Comparison of ENCODE assay signal across 9 mouse cellular contexts in the genomic region with DNA sequence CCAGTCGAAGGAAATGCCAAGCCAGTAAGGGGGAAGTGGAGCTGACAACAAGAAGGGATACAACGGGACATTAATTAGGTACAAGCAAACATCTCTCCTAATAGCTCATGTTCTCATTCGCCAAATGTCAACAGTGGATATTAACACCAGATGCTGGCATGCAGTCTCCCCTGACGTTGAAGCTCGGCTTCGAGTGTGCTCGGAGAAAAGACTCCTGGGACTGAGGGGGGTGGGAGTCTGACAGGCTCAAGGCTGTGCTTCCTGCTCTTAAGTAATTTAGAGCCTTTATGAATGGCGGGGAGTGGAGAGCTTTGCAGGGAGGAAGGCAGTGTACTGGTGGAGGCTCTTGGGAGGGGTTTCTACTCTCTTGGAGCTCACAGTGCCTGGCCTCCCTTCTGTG.
DNase-seq lines count a peak whose midpoint lies in the region; ATAC-seq and TF ChIP-seq lines count a peak whose summit lies in the region.
"Had no signal": no experiment of that assay in that cellular context is flagged by ENCODE, and none has a peak within 500 bp of the region (broad histone marks: within the 10 kb centered on the region; RNA-seq: fewer than 3 reads in every experiment).

No protein-coding gene starts in this region.

- ATAC-seq in liver, embryonic 12.5 days: no peak

- peak; percentile 2 for DNase-seq in liver, adult 2 months (ENCODE audit: extremely low read depth, low read depth, low spot score)
- peak; percentile 21 for DNase-seq in gastrocnemius, postnatal 10 days
- peak; percentile 86 for DNase-seq in hindlimb bud, embryonic 11.5 days (ENCODE audit: extremely low spot score, low read depth, low spot score)
- DNase-seq in lung, postnatal 4 days: peak; percentile 55 to 77
- no peak for DNase-seq in thymus, postnatal 25 days
- no peak for DNase-seq in thymus, postnatal 4 days
- DNase-seq in spleen, postnatal 10 days (ENCODE audit: low spot score in 2 of 2): no peak

- no peaks in the 10 kb centered on the region for H3K9me3 ChIP-seq in liver, embryonic 12.5 days (replicated peaks)
- H3K9me3 ChIP-seq: stomach, embryonic 15.5 days had no signal

- 58% methylated on average over 8 of the region's 8 CpGs for WGBS in liver, adult 2 months
- 46% methylated on average over 8 of the region's 8 CpGs for WGBS in liver, embryonic 12.5 days (ENCODE audit: insufficient replicate concordance)

- H3K4me2 ChIP-seq in liver, embryonic 12.5 days: no peak overlapping the region
- H3K4me2 ChIP-seq: stomach, embryonic 15.5 days had no signal

- no peak overlapping the region for H3K9ac ChIP-seq in liver, adult 2 months (ENCODE audit: low read depth, low read length)
- H3K9ac ChIP-seq in liver, embryonic 12.5 days: no peak overlapping the region
- H3K9ac ChIP-seq: stomach, embryonic 15.5 days had no signal

- no peaks in the 10 kb centered on the region for H3K79me2 ChIP-seq in liver, adult 2 months (ENCODE audit: control insufficient read depth, insufficient read depth, low read length)

- H3K4me1 ChIP-seq in liver, adult 2 months (ENCODE audit: control insufficient read depth, insufficient read depth, low read length): no peaks in the 10 kb centered on the region
- no peaks in the 10 kb centered on the region for H3K4me1 ChIP-seq in liver, embryonic 12.5 days

- H3K27ac ChIP-seq in liver, adult 2 months (replicated peaks; ENCODE audit: insufficient read depth, low read depth, low read length): no peak overlapping the region
- no peak overlapping the region for H3K27ac ChIP-seq in liver, embryonic 12.5 days
- H3K27ac ChIP-seq: stomach, embryonic 15.5 days had no signal

- H3K4me3 ChIP-seq in liver, adult 2 months (ENCODE audit: insufficient read depth, low read depth, low read length): no peak overlapping the region
- no peak overlapping the region for H3K4me3 ChIP-seq in liver, embryonic 12.5 days
- H3K4me3 ChIP-seq: stomach, embryonic 15.5 days had no signal

- no peaks in the 10 kb centered on the region for H3K27me3 ChIP-seq in liver, adult 2 months (ENCODE audit: control insufficient read depth, insufficient read depth, low read length)
- H3K27me3 ChIP-seq in liver, embryonic 12.5 days (replicated peaks): no peaks in the 10 kb centered on the region
- H3K27me3 ChIP-seq: stomach, embryonic 15.5 days had no signal

- no peak for TF ChIP-seq POLR2A in liver, adult 2 months (IDR thresholded peaks at IDR 0.05; ENCODE audit: extremely low read depth, insufficient read depth, low read length)

- no peak for TF ChIP-seq CTCF in liver, adult 2 months (IDR thresholded peaks at IDR 0.05; ENCODE audit: low read depth, low read length)

- no peaks in the 10 kb centered on the region for H3K36me3 ChIP-seq in liver, adult 2 months (ENCODE audit: control insufficient read depth, insufficient read depth, low read length)
- no peaks in the 10 kb centered on the region for H3K36me3 ChIP-seq in liver, embryonic 12.5 days
- H3K36me3 ChIP-seq: stomach, embryonic 15.5 days had no signal

Comparison
In these comparisons a context has a peak if more than half of its experiments do, and no peak if none do; other contexts are left out.
1. DNase-seq: peak in liver, adult 2 months (single experiment), gastrocnemius, postnatal 10 days (single experiment), hindlimb bud, embryonic 11.5 days (single experiment) and lung, postnatal 4 days (2 of 2); none in thymus, postnatal 25 days (single experiment), thymus, postnatal 4 days (single experiment) and spleen, postnatal 10 days (0 of 2).